Mouse (Mus musculus): ENCODE measurements around the gene Il4i1.

Gene Il4i1

DNA sequence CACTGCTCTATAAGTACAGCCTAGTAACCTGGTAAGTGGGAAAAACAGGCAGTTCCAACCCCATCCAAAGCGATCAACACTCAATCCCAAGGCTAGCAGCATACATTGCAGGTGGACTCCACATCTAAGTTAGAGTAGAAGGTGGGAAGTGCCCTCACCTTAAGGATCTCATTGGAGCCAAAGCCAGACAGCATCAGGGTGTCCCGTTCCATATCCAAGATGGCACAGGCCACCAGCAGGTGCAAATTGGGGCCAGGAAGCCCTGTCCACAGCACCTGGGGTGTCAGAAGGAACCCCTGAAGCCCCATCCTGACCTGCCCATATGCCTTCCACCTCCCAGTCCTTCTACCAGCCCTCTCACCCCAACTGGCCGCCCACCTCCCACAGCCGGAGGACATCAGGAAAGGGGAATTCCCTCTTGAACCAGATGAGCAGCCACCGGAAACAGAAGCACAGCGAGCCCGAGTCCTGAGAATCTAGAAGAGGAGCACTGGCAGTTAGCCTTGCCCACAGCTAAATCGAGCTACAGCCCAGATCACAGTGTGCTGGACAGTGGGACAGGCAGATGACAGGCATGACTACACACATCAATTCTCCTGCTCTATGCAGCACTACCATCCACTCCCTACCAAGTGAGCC lies 25.8 kb downstream of the Il4i1 start:
- in situ Hi-C loops (cut with MboI; ENCODE audit: low pct_unique_long_range_greater_than_20kb in 1 of 2, low sequenced_read_pairs in 2 of 2, unreplicated experiment in 1 of 2) = no loop called here

DNA sequence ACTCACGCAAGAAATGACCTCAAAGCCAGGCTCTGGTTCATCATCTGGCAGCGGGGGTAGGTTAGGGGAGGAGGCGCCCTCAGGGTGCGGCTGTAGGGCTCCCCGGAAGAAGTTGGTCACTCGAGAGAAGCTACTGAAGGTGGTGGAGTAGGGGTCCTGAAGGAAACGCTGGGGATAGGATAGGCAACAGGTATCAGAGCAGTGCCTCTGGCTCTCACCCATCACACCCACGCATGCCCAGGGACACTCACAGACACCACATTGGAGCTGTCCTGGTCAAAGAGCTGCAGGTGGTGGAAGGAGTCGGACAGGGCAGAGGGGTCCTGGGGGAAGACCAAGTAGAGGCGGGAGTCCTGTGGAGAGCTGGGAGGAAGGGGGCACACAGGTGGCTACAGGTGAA lies 28.8 kb downstream of the Il4i1 start:
- in situ Hi-C loops (cut with MboI; ENCODE audit: low pct_unique_long_range_greater_than_20kb in 1 of 2, low sequenced_read_pairs in 2 of 2, unreplicated experiment in 1 of 2) = no loop called here

DNA sequence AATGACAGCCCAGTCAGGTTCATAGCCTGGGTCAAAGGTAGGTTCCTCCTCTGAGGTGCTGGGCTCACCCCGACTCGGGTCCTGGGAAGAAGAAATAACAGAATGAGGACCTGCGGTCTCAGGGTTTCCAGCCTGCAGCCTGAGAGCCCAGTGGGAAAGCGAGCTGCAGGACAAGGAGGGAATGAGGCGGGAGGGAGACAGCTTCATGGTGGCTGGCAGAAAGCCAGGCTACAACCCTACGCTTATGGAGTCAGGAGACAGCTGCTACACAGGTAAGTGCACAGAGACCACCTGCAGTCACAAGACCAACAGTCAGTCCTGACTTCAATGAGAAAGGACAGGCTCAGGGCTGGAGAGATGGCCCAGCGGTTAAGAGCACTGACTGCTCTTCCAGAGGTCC lies 30.6 kb downstream of the Il4i1 start:
- in situ Hi-C loops (cut with MboI; ENCODE audit: low pct_unique_long_range_greater_than_20kb in 1 of 2, low sequenced_read_pairs in 2 of 2, unreplicated experiment in 1 of 2) = no loop called here

DNA sequence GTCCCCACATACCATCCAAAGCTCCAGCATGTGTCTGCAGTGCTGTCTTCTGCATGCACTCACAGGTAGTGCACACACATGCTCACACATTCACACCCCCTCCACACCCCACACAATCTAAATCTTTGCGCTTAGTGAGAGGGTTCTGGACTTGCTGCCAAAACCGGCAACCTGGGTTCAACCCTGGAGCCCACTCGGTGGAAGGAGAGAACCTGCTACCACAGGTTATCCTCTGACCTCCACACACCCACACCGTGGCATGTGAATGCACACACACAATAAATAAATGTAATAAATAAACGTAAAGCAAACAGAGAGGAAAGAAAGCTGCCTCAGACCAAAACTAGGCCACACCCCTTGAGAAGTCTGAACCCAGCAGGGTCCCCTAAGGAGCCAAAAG lies 31.6 kb downstream of the Il4i1 start:
- in situ Hi-C loops (cut with MboI; ENCODE audit: low pct_unique_long_range_greater_than_20kb in 1 of 2, low sequenced_read_pairs in 2 of 2, unreplicated experiment in 1 of 2) = no loop called here

DNA sequence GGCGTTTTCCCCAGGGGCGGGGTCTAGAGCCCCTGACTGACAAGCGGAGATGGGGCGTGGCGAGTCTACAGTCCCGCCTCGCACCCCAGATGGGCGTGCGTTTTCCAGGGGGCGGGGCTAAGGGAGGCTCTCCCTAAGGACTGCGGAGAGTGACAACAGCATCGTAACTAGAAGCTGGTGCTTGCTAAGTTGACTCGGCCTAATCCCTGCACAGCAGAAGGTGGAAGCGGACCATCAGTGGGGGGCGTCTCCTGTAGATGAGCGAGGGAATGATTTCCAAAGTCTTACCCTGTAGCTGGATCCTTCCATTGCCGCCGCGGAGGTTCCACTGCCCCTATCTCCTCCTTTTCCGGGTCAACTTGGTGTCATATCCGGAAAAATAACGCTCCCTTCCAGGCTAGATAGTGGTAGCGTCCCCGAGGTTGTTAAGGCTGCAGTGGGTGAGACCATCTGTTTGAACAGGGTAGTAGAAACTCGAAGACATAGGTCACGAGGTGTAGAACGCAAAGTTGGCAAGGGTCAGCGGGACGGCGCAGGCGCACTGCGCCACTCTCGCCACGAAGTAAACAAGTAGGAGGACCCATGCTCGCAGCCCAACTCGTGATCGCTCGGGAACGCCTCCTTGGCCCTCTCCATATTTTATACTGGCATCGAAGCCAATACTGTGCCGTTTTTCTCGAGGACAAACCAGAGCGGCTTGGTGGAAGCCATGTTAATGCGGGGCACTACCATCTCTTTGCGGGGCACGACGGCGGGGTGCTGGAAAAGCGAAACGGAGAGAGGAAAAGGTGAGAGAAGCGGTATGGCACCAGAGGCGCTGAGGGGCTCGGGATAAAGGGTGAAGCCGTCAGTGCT lies 32.6 kb downstream of the Il4i1 start, which contains the start of the genes Akt1s1 and Tbc1d17:
TSS of gene Akt1s1 (plus strand) at position 431 of the 855 bp plus-strand sequence.
TSS of gene Tbc1d17 (minus strand) at position 519 of the 855 bp plus-strand sequence.
- in situ Hi-C loops (cut with MboI; ENCODE audit: low pct_unique_long_range_greater_than_20kb in 1 of 2, low sequenced_read_pairs in 2 of 2, unreplicated experiment in 1 of 2) = no loop called here

DNA sequence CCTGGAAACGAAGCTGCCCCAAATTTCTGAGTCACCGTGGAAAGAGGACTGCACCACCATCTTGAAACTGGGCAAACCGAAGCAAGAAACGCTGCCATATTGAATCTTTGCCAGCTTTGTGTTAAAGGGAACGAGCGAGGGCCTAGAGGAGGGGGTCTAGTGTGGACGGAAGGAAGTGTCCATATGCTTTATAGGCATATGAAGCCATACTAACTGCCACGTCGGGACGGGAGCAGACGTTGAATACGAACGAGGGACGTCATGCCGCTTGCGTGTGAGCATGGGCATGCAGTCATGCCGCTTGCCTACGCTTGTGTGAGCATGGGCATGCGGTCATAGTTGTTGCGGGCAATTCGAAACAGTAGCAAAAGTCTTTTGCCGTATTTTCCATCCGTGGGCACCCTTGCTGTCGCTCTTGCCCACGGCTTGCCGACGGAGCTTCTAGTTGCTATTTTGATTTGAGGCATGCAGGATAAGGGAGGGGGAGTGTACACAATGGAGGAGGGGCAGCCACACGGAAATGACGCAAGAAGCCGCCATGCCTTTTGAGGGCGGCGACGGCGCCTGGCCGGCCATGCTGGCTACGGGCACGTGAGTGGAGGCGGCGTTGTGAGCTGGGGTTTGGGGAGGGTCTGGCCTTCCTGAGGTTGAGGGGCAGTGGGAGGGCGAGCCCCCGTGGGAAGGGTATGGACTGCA lies 33.4 kb downstream of the Il4i1 start:
- in situ Hi-C loops (cut with MboI; ENCODE audit: low pct_unique_long_range_greater_than_20kb in 1 of 2, low sequenced_read_pairs in 2 of 2, unreplicated experiment in 1 of 2) = loop anchor here in 1 of 2 experiments (10.0 kb wide), 1 partner anchor 295 kb away; the partner anchor contains the start of gene Nr1h2

DNA sequence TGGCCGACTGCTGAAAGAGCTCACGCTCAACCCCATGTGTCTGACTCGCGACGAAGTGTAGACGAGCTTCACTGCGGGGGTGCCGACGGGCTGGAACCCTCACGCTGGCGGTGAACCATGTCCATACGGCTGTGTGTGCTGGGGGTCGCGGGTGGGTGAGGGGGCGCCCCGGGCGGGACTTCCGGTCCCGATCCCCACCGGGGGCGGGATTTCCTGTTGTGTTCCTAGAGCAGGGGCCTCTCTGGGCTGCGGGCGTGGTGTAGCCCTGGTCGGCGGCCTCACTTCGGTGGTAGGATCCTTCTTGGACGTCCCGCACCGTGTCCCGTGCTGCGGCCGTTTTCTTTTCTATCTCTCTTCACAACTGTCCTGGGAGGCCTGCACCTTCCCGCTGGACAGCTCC lies 34.0 kb downstream of the Il4i1 start:
- in situ Hi-C loops (cut with MboI; ENCODE audit: low pct_unique_long_range_greater_than_20kb in 1 of 2, low sequenced_read_pairs in 2 of 2, unreplicated experiment in 1 of 2) = loop anchor here in 1 of 2 experiments (10.0 kb wide), 1 partner anchor 295 kb away; the partner anchor contains the start of gene Nr1h2

DNA sequence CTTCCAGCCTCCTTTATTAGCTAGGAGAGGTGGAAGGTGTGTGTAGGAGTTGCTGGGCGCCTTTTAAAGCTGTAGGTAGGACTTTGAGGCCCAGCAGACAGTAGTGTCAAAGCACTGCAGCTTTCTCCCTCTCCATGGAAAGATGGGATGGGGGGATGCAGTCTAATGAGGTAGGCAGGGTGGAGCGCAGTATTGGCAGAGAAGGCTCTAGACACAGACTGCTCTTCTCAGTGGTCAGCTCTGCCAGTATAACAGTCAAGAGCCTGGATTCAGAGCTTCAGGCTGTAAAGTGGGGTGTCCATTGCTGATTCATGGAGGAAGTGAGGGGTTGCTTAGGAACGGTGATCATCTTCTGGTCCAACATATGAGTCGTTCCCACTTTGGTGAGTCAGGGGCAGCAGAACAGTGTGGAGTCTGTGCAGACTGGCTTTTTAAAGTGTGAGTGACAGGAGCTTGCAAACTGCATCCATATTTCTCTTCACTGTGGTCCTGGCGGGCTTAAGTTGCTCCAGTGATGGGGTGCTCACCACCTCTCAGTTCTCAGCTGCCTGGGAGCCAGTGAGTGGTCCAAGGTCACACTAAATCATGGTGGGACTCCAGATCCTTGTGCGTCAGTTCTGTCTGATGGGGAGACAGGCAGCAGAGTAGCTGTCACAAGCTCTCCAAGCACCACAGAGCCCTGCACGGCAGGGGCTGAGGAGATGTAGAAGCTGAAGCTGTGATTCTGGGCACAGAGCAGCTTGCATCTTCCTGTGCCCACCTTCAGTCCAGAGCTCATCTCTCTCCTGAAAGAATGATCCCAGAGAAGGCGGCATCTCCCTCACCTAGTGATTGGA lies 34.8 kb downstream of the Il4i1 start:
- in situ Hi-C loops (cut with MboI; ENCODE audit: low pct_unique_long_range_greater_than_20kb in 1 of 2, low sequenced_read_pairs in 2 of 2, unreplicated experiment in 1 of 2) = loop anchor here in 1 of 2 experiments (10.0 kb wide), 1 partner anchor 296 kb away; the partner anchor contains the start of gene Nr1h2

DNA sequence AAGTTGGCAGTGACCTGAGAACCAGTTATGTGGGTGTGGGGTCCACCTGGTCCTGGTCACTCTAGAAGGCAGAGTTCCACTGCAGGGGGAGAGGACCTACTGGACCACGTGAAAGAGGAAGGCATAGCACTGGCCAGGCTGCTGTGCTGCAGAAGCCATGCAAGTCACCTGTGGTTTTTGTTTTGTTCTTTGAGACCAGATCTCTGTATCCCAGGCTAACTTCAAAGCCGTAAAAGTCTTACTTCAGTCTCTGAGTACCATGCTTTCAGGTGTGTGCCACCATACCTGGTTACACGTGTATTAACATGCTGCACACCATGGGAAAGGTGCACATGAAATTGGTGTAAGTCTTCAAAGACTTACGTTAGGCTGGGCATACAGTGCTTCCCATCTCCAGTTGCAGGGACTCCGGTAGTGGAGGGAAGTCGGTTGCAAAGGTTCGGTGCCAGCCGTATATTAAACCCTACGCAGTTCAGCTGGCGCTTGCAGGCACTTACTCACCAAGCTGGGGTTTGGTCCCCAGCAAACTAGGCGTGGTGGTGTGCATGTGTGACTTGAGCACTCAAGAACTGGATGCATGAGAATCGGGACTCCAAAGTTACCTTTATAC lies 35.5 kb downstream of the Il4i1 start:
- in situ Hi-C loops (cut with MboI; ENCODE audit: low pct_unique_long_range_greater_than_20kb in 1 of 2, low sequenced_read_pairs in 2 of 2, unreplicated experiment in 1 of 2) = loop anchor here in 1 of 2 experiments (10.0 kb wide), 1 partner anchor 297 kb away; the partner anchor contains the start of gene Nr1h2

DNA sequence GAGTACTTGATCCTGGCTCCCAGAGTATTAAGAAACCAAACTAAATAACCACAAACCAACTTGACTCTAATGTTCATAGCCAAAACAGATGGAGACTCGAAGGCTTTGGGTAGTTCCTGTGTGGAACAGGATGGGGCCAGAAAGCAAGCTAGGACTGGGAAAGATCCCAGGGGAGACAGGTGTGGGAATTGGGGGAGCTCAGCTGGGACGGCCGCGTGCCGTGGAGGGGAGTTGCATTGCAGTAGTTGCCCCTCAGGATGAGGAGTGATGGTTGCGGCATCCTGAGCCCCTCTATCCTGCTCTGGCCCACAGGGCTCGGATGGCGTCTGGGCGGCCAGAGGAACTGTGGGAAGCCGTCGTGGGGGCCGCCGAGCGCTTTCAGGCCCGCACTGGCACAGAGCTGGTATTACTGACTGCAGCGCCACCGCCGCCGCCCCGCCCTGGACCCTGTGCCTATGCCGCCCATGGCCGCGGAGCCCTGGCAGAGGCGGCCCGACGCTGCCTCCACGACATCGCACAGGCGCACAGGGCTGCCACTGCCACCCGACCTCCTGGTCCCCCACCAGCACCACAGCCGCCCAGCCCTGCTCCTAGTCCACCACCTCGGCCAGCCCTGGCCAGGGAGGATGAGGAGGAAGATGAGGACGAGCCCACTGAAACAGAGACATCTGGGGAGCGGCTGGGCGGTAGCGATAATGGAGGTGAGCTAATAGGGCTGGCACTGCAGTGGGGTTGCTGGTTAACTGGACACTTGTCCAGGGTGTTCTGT lies 36.3 kb downstream of the Il4i1 start:
- in situ Hi-C loops (cut with MboI; ENCODE audit: low pct_unique_long_range_greater_than_20kb in 1 of 2, low sequenced_read_pairs in 2 of 2, unreplicated experiment in 1 of 2) = loop anchor here in 1 of 2 experiments (10.0 kb wide), 1 partner anchor 298 kb away; the partner anchor contains the start of gene Nr1h2

DNA sequence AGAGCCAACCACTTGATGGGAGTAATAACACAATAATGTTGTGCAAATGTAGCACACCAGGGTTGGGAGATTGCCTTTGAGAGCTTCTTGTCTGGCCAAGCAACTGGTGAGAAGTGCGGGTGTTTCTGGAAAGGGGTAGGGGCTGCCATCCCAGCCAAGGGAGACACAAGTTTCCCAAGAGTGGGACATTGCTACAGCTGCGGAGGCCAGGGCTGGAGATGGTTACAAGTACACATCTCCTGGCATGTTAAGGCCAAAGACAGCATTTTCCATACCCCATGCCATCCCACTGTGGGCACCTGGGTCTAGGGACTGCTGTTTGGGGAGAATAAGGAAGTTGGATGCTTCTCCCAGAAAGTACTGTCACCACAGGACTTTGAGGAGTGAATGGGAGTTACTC lies 36.9 kb downstream of the Il4i1 start:
- in situ Hi-C loops (cut with MboI; ENCODE audit: low pct_unique_long_range_greater_than_20kb in 1 of 2, low sequenced_read_pairs in 2 of 2, unreplicated experiment in 1 of 2) = loop anchor here in 1 of 2 experiments (10.0 kb wide), 1 partner anchor 298 kb away; the partner anchor contains the start of gene Nr1h2

DNA sequence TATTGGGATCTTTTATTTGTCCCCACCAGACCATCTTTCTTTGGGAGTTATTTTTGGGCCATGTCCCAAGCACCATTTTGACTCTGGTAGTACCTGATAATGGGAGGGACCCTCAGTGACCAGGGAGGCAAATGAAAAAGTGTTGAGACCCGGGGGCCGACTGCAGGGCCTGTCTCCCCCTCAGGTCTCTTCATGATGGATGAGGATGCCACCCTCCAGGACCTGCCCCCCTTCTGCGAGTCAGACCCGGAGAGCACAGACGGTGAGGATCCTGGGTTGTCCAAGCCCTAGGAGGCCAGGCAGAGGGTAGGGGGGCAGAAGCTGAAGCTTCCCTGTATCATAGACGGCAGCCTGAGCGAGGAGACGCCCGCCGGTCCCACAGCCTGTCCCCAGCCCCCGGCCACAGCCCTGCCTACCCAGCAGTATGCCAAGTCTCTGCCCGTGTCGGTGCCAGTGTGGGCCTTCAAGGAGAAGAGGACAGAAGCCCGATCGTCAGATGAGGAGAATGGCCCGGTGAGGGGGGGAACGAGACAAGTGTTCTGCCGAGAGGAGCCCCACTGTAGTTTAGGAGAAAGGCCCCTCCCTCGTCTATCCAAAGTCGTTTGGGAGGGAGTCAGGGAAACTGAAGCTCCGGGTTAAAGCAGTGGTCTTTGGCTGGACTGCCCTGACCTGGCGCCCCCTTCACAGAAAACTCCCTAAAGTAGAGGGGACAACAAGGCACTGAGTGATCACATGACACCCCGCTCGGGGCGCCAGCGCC lies 37.6 kb downstream of the Il4i1 start:
- in situ Hi-C loops (cut with MboI; ENCODE audit: low pct_unique_long_range_greater_than_20kb in 1 of 2, low sequenced_read_pairs in 2 of 2, unreplicated experiment in 1 of 2) = loop anchor here in 1 of 2 experiments (10.0 kb wide), 1 partner anchor 299 kb away; the partner anchor contains the start of gene Nr1h2

DNA sequence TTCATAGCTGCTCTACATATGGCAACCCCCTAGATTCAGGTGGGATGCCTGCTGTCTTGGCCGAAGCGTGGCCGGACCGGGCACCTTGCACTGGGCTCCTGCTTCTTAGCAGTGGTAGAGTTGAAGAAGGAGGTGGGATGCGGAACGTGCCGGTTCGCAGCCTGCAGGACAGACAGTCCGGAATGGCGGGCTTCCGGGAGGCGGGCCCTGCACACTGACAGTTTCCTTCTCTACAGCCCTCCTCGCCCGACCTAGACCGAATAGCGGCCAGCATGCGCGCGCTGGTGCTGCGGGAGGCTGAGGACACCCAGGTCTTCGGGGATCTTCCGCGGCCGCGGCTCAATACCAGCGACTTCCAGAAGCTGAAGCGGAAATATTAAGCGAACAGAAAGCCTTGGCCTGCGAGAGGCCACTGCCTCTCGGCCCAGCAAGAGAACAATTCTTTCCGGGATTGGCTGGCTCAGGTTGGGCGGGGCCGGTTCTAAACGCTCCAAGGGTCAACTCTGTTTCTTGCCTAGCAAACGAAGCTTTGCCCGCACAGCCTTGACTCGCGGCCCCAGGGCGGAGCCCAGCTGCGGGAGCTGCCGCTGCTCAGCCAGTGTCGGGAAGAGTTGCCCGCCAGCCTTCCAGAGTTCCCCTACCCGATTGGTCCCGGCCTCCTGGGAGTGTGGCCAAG lies 38.3 kb downstream of the Il4i1 start:
- in situ Hi-C loops (cut with MboI; ENCODE audit: low pct_unique_long_range_greater_than_20kb in 1 of 2, low sequenced_read_pairs in 2 of 2, unreplicated experiment in 1 of 2) = loop anchor here in 1 of 2 experiments (10.0 kb wide), 1 partner anchor 300 kb away; the partner anchor contains the start of gene Nr1h2

DNA sequence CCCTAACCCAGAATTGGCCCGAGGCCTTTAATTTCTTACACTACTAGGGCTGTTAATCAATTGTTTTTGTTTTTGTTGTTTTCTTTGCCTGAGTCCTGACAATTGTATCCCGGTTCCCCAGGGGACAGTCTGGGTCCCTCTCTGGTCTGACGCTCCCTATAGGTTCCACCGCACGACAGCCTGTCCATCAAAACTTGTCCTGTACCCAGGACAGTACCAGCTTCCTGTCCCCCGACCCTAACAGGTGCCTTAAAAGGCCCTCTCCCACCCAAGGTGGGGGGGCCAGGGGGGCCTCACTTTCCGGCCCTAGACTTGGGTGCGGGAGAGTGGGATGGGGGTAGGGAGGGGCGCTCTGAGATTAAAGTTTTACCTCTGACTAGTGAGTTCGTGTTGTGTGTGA lies 38.8 kb downstream of the Il4i1 start:
- in situ Hi-C loops (cut with MboI; ENCODE audit: low pct_unique_long_range_greater_than_20kb in 1 of 2, low sequenced_read_pairs in 2 of 2, unreplicated experiment in 1 of 2) = loop anchor here in 1 of 2 experiments (10.0 kb wide), 1 partner anchor 300 kb away; the partner anchor contains the start of gene Nr1h2

DNA sequence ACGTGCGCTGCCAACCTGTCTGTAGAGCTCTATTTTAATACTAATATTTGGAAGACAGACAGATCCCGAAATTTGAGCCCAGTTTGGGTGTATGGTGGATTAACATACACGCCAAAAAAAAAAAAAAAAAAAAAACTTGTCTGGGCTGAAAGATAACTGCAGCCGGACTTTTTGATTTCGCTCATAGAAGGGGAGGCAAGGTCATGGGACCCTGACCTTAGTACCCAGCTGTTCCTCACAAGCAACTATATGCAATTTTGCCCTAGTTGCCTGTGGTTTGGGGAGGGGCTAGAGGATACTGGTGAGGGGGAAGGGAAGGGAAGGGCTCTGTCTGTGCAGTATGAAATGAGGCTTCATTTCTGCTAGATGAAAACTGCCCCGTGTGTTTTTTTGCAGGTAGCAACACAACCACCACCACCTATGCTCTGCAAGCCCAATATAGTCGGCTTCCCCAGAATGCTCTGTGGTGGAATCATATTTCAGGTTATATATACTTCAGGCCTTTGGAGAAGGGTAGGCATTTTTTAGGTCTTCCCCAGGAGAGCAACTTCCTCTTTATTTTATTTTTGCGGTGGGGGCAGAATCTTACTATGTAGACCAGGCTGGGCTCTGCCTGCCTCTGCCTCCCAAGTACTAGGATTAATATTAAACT lies 40.2 kb downstream of the Il4i1 start:
- in situ Hi-C loops (cut with MboI; ENCODE audit: low pct_unique_long_range_greater_than_20kb in 1 of 2, low sequenced_read_pairs in 2 of 2, unreplicated experiment in 1 of 2) = loop anchor here in 1 of 2 experiments (10.0 kb wide), 1 partner anchor 302 kb away; the partner anchor contains the start of gene Nr1h2
